Mouse (Mus musculus) layer of hippocampus, adult 9-10 months (tissue): ENCODE data around the gene Apobec2.
"Not testable (repeated sequence)": the region's sequence is repeated elsewhere in the genome, so short reads cannot be mapped to it uniquely, and the experiment has no call there.

Experiments
- DNase-seq: peaks from one replicate; pipeline ENCODE4 v3.0.0; 2022; ENCODE audit warnings: low spot score

The Apobec2 gene

DNA sequence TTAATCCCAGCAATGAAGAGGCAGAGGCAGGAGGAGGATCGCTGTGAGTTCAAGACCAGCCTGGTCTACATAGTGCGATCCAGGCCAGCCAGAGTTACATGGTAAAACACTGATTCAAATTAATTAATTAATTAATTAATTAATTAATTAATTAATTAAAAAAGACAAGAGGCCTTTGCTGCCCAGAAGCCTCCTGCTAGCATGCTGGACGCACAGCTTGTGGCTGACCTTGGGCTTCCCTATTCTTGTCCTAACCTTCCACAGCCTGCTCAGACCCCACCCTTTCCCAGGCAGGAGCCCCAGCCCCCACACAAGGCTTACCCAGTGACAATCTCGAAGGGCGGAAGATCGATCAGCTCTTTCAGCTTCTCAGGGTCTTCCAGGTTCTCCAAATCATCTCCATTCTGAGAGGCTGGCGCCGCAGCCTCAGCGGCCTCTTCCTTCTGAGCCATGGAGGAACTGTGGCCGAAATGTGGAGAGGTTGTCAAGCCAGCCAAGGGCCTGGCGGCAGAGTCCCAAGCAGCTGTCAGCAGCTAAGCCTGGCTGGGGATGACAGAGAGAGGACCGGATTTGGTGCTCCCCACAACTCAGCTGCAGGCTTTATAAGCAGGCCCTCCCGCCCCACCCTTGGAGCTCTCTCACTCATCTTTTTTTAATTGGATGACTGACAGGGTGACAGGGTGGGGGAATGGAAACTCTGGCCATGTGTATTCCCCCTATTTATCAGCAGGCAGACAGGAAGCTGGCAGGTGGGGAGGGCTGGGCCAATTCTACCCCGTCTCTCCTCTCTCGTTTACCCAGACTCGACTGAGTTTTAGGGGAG, at the start of gene Apobec2:
Gene Apobec2, minus strand, starts transcription at position 773 of the 823 bp plus-strand sequence.
- DNase-seq: no peak

DNA sequence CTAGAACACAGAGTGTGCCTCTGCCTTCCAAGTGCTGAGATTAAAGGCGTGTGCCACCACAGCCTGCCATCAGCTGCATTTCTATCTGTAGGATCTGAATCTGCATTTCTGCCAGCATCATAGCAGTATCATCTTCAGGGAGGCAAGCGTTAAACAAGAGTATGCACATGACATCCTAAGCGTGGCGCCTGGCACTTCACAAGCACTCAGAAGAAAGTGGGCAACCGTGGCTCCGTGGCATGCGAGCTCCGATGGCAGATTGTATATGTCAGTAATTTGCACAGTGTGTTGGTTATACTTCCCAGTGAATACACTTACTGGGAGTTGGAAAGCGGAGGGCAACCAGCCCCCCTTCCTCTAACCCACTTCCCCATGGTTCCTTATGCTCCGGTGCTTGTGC, 47.2 kb upstream of the Apobec2 start:
- DNase-seq: no peak

DNA sequence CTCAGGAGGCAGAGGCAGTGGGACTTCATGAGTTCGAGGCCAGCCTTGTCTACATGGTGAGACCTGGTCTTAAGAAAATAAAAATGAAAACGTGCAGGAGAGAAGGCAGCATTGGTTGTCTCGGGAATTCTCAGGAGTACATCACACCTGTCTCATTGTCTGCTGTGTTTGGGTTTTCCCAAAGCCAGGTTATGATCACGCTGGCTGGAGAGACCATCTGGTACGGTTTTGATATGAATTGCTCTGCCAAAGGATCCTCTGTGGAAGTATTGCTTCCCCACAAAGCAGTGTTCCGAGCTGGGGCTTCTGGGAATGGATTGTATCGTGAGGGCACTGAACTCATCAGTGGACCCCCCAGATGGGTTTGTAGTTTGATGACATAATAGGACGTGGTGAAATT, 42.7 kb upstream of the Apobec2 start:
- no peak for DNase-seq

DNA sequence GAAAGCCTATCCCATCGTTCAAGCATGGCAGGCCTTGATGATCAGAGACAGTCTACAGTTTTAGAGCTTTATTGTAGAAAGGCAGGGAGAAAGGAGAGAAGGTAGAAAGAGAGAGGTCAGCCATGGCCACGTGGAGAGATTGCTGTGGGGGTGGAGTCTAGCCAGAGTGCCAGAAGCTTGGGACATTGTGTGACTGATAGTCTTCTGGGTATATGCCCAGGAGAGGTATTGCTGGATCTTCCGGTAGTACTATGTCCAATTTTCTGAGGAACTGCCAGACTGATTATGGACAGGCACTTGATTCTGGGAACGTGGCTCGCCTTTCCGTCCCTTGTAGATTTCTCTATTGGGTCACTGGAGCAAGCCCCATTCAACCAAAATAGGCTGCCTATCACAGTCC, 41.6 kb upstream of the Apobec2 start:
- not testable (repeated sequence) for DNase-seq

DNA sequence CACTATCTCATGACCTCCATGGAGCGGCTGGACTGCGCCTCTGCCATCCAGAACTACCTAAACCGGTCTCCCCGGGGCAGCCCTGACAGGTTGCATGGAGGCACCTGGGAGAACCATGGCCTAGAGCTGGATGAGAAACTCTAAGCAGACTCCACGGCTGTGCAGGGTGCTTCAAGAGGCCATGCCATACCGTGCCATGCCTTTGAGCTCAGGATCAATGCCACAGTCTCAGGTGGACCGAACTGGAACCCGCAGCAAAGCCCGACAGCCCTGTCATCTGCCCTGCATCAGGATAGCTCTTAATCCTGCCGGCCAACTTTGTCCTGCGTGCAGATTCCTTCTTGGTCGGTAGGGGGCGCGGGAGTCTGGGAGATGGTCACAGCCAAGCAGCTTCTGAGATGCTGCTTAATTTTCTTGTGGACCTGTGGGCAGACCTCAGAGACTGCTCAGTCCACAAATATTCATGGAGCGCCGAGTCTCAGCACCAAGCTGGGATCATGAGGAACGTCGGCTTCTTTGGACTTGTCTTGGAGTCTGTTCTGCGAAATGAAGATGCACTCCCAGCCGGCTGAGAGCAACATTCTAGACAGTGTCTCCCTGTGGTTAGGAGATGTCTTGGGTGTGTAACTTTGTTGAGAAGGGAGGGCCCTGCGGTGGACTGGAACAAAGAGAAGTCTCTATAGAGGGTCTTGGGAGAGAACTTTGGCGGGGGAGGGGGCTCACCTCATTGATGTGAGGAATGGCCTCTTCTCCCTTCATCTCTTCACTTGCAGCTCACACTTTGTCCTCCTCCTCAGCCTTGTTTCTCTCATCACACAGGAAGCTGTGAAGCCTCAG, 34.9 kb upstream of the Apobec2 start:
- peak; percentile 70 for DNase-seq

DNA sequence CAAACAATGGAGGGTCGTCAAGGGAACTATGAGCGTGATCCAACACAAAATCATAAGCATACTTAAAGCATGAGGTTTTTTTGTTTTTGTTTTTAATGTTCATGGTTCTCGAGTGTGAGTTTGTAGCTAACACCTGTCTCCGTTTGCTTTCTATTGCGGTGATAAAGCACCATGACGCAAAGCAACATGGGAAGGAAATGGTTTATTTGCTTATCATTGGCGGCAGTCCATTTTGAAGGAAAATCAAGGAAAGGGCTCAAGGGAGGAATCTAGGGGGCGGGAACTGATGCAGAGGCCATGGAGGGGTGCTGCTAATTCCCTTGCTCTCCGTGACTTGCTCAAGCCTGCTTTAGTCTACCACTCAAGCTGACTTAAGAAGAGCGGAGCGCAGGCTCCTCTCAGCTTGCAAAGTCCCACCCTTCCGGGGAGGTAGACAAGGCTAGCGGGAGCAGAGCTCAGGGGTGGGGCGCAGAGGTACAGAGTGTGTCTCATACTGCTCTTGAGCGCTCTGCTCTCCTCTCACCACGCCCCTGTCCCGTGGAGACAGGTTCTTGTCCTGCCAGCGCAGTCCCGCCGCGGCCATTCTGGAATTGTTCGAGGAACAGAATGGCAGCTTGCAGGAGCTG, 34.2 kb upstream of the Apobec2 start:
- no peak for DNase-seq

DNA sequence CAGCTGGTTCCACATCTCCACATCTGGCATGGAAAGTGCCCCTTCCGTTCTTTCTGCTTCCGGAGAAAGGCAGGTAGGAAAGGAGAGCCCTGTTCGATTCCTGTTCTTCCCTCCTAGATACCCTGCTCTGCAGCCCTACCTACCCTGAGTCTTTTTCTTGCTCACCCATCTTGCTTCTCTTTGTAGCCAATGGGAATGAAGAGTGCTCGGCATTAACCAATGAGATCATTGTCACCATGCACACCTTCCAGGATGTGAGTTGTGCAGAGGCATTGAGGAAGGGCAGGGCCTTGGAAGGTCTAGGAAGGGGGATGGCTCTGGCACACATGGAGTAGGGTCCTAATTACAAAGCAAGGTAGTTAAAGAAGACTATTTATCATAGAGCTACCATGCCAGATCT, 30.7 kb upstream of the Apobec2 start:
- no peak for DNase-seq

DNA sequence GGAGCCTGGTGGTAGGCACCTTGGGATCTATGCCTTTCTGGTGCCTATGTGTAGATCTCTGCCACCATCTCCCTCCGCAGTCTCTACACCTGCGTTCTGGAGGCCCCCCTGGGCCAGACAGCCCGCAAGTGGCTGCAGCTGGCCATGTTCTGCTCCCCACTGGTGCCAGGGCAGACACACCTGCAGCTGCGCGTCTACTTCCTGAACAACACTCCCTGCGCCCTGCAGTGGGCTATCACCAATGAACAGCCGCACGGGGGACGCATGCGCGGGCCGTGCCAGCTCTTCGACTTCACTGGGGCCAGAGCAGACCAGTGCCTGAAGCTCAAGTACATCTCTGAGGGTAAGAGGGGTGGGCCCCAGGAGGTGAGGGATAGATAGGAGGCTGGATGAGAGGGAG, 29.4 kb upstream of the Apobec2 start:
- DNase-seq: no peak

DNA sequence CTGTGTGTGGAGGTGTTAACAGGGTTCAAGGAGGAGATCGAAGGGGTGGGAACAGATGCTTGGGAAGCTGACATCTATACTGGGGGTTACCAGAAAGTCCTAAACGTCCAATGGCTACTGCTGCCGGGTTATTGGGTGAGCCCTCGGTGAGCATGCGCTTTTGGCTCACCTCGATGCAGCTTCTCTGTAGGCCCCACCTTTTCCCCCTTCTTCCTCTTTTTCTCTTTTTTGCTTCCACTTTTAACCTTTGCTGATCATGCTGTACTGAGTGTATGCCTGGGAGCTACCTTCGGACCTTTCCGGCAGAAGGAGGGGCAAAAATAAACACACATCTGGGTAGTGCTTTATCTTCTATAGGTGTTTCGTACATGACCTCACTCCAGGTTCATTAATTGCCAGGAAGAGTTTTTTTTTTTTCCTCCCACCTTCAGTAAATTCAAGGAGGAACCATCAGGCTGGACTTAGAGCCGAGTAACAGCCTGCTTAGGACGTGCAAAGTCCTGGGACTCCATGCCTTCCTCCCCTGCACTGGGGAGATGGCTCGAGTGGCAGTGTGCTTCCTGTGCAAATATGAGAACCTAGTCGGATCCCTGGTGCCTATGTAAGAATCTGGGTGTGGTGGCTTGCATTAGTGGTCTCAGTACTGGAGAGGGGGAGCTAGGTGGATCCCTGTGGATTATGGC, 25.4 kb upstream of the Apobec2 start:
- DNase-seq: no peak

DNA sequence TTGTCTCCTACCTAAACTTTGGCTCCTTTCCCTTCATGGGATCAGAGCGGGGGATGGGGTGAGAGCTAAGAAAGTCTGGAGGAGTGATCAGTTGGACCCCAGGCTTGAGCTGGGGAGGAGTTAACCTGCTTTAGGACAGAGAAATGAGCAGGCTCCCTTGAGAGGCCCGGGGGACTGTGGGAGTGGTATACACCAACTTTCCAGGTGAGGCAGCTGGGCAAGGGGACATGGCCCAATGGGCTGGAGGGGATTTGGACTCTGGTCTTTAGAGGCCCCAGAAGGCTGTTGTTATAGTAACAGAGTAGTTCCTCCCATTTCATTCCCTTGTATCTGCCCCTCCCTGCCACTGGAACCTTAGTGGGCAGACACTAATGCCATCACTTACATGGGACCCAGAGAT, 23.2 kb upstream of the Apobec2 start:
- no peak for DNase-seq

DNA sequence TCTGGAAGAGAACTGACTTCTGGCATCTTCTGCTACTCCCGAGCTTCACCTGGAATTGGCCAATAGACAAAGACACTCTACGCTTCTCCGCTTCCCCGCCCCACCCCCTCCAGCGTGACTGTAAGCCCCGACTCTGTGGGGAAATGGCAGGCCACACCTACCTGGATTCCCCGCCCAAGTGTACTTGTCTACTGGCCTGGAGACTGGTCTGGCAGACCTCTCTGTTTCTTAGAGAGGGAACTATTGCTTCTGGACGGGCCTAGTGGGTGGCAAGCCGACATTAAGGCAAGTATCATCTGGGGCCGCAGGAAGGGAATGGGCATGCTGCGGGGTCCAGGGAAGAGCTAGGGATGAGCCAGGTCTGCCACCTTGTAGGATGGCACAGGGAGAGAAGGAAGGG, 22.0 kb upstream of the Apobec2 start, which contains the start of gene Unc5cl:
Gene Unc5cl, plus strand, starts transcription at position 214 of the 400 bp plus-strand sequence.
- DNase-seq: no peak

DNA sequence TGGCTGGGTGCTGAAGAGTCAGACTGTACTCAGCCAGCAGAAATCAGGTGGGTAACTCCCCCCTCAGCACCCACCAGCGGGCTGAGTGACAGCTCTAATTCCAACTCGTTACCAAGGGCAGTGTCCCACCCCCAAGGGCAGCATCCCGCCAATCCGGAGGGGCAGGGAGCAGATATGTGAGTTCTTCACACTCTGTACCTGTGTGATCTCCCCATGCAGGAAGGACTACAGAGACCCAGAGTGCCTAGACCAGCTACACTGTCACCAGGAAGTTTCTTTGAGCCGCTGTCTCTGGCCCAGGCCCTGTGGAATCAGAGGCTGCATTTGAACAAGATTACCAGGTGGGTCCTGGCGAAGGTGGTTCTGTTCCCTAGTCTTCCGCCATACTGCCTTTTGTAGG, 21.5 kb upstream of the Apobec2 start:
- DNase-seq: no peak

DNA sequence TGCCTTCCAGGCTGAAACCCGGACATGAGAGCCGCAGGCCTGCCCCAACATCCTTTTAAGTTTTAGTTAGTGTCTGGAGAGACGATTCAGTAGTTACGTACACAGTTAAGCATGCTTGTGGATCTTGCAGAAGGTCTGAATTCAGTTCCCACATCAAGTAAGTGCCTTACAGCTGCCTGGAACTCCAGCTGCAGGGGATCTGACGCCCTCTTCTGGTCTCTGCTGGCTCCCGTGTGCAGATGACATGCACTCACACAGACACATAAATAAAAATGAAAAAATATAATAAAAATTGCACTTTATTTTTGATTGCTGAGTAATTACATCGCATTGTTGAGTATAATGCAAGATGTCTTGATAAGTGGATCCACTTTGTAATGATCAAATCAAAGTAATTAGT, 20.8 kb upstream of the Apobec2 start:
- no peak for DNase-seq

DNA sequence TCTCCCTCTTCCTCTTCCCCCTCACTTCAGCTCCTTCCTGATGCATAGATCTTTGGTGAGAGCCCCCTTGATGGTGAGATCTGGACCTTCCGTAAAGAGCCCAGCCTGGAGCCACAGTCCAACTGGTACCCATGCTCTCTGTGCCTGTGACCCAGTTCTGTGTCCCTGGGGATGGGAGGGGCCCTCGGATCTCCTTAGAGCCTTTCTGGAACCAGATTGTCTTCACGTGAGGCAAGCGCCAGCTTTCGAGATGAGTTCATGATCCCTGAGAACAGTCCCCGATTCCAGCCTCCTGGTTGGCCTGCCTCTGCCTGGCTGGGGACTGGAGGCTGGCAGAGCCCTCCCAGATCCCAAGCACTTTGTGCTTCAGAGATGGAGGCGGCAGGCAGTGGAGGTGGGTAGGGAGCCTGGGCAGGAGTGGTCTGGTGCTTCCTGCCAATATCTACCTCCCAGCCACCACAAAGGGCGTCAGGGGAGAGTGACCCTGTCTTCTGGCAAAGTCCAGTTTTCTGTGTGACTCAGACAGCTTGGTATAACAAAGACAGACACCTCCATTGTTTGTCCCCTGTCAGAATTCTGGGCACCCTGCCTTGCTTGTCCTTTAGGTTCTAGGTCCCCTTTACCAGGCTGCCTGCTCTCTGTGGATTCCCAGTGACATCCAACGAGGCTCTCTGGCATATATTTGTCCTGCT, 19.2 kb upstream of the Apobec2 start:
- no peak for DNase-seq

DNA sequence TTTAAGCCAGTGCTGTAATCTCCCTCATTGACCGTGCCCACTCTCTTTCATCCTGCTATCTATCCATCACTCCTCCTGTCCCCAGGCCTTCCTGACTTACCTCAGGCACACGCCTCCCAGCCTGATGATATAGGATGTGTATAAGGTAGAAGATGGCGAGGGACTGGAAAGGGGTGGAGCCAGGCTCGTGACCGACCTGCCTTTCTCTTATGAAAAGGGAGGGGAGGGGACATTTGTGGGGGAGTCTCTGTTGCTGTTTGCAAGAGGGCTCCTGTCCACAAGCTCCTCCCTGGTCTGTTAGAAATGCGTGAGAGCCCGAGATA, 18.6 kb upstream of the Apobec2 start, which contains the start of gene Tspo2:
Gene Tspo2, minus strand, starts transcription at position 170 of the 323 bp plus-strand sequence.
- no peak for DNase-seq

DNA sequence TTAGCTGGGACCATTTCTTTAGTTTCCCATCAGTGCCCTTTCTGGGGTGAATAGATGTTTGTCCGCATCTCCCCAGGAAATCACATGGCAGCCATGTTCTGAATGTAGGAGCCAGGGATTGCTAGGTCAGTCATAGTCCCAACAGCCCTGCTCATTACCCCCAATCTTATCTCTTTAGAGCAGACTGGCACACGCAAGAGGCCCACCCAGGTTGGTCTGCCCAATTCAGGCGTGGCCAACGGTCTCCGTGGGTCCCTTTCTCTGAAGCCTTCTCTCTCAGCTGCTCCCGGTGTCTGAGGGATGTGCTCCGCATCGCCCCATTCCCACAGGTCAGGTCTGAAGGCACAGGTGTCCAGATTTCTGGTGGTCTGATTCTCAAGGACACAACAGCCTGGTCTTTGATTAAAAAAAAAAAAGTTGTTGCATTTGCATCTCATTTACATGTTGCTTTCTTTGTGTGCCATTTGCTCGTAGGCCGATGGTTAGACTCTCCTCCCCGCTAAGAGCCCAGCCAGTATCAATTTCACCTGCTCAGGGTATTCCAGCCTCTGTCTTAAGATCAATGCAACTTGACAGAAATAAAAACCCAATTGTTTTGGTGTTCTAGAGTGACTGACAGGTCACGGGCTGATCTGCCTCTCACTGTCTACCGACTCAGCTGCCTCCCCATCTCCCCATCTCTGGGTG, 18.1 kb upstream of the Apobec2 start:
- no peak for DNase-seq

DNA sequence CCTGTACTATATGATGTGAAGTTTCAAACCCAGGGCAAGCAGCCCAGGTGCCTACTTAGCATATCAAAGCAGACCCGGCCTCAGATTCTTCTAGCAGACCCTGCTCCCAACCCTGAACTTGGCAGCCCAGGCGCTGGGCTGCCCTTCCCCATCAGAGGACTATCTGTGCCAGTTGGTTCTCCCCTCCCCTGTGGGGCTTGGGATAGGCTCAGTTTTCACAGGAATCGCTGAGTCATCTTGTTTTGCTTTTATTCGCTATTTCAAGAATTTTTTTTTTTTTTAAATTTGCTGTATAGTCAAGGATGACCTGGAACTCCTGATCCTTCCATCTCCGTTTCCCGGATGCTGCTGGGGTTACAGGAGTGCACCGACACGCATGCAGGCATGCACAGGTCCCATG, 14.9 kb upstream of the Apobec2 start:
- no peak for DNase-seq

DNA sequence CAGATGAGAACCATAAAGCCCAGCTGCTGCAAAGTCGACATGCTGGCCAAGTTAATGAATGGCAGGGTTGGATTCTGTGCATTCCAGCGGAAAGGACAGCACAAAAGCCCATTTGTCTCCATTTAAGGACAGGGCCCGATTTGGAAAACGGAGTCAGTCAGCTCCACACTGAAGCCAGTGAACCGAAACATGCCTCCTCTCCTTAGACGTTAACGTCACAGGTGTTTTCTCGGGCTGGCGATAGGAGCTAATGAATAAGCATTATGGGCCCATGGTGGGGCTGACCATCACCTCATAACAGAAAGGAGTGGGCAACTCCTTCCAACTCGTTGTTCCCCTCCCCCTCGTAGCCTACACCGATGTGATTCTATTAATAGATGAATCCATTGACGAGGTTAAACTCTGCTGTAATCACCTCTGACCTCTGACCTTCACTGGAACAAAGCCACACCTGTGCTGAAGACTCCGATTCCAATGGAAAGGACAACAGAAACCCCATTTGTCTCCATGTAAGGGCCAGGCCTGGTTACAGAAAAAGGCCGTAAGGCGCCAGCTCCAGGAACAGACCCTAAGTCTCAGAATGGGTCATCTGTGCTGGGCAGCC, 10.9 kb upstream of the Apobec2 start:
- DNase-seq: no peak

DNA sequence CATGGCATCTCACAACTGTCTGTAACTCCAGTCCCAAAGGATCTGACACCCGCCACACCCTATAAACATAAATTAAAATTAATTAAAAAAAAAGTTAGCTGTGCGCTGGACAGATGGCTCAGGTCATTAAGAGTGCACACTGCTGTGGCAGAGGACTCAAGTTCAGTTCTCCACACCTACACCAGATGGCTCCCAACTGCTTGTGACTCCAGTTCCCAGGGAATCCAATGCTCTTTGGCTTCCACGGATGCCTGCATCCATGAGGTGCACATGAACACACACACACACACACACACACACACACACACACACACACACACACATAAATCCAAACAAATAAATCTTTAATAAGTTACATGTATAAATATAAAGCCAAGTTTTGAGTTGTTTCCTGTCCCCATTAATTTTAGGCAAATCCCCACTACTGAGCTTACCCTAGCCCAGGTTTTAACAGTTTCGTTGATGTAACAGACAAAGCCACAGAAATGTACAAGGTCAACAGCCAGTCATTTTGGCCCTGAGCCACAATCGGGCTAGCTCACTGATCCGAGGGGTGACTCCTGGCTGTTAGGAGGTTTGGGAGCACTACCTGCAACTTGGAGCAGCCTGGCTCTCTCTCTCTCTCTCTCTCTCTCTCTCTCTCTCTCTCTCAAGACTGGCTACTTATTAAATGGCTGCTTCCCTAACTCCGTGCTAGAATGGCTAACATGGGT, 10.2 kb upstream of the Apobec2 start:
- DNase-seq: no peak

DNA sequence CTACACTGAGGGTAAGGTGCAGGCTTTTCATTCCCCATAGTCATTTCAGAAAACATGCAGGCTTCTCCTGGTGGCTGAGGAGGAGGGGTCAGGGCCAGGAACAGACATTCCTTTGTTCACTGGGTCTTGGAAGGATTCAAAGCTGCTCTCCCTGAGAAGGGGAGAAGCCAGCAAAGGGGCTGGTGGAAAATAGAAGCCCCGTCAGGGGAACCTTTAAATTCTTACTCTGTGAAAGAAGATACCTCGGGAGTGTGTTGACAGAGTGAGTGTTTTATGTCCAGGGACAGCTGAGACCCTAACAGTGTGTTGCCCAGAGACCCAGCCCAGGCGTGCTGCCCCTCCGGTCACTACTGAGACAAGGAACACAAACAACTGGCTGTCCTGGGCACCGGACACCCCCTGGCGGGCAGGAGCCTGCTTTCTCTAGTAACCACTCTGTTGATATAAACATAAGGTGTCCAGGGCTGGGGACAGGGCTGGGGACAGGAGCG, 4.7 kb upstream of the Apobec2 start:
- DNase-seq: no peak
